Mouse (Mus musculus) cortical plate, adult 2 months (tissue): ENCODE measurements at regions not wholly inside any gene's neighbourhood (a gene's known extent, or its start where the extent isn't known, plus 50 kb on each side); places are given as distances from the start of the nearest gene placed in this dataset.

ENCODE experiments used
- CTCF ChIP-seq: fragments of 200-500 bp; IDR thresholded peaks from 2 replicates; pipeline ENCODE4 v1.5.1; 2011; ENCODE audit warnings: mild to moderate bottlenecking, control low read depth, low read length; ENCODE audit not compliant: insufficient read depth; ENCODE audit errors: extremely low read depth
- POLR2A ChIP-seq: fragments of 200-500 bp; IDR thresholded peaks from 2 replicates; pipeline ENCODE4 v1.6.1; 2011; ENCODE audit warnings: mild to moderate bottlenecking, low read length, control low read depth; ENCODE audit not compliant: insufficient read depth; ENCODE audit errors: extremely low read depth

- no peak for TF ChIP-seq CTCF
- TF ChIP-seq POLR2A, result no peak
Measured at GRCm38 (mm10) chr3:137547938-137548337, 73.5 kb upstream of the Ddit4l start.
